Mouse (Mus musculus) lung, adult 2 months (tissue): ENCODE results near the gene Tcp10a.
"Not testable (repeated sequence)": the region's sequence is repeated elsewhere in the genome, so short reads cannot be mapped to it uniquely, and the experiment has no call there.

Experiments used
- CTCF ChIP-seq: fragments of 200-500 bp; IDR thresholded peaks from 2 replicates; pipeline ENCODE4 v1.5.1; 2011; ENCODE audit warnings: mild to moderate bottlenecking, low read length, control low read depth; ENCODE audit not compliant: insufficient read depth
- POLR2A ChIP-seq: fragments of 200-500 bp; IDR thresholded peaks from 2 replicates; pipeline ENCODE4 v1.6.1; 2011; ENCODE audit warnings: low read depth, mild to moderate bottlenecking, control low read depth, low read length, borderline replicate concordance; ENCODE audit errors: extremely low read depth

DNA sequence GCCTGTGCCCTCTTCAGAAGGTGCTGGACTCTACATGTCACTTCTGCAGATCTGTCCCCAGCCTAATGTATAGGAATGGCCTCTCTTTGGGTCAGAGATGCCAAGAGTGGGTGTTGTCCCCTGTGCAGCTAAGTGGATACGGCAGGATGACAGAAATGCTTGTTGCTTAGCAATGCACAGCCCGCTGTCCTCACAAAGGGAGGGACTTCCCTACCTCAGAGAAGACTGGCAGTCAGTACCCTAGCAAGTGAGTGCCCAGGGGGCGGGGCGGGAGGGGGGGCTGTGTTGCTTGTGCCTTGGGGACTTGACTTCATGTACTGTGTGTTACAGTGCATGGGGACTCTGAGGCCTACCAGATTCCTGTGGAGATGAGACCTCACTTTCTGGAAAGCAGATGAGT, 35.4 kb downstream of the Tcp10a start:
- not testable (repeated sequence) for TF ChIP-seq CTCF, POLR2A
